Mouse (Mus musculus) adipocyte (in vitro differentiated cells): ENCODE data around the gene Plxdc1.
A peak's percentile ranks its signal among the peaks of the same experiment; 100 is the strongest.

Experiments
- DNase-seq: peaks from one replicate; pipeline ENCODE4 v3.0.0-alpha.2; 2016; ENCODE audit warnings: low spot score

The Plxdc1 gene

DNA sequence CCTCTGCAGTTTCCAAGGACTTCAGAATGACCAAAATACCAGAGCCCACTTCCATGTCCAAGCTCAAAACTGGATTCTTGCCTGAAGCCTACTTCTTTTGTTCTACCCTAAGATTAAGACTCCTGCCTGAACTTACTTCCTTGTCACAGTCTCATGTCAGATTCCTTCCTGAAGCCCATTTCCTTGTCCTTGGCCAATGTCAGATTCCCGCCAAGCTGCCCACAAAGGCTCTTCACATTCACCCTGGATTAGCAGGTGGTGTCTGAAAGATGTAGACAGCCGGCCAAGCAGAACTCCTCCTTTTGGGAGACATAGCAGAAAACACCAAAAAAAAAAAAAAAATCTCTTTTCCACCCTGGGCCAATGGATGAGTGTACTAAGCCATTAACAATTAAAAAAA lies 70.8 kb downstream of the Plxdc1 start:
- DNase-seq, result no peak

GRCm38 (mm10) chr11:97913111-97913510 lies 73.1 kb downstream of the Plxdc1 start:
- DNase-seq, result no peak

DNA sequence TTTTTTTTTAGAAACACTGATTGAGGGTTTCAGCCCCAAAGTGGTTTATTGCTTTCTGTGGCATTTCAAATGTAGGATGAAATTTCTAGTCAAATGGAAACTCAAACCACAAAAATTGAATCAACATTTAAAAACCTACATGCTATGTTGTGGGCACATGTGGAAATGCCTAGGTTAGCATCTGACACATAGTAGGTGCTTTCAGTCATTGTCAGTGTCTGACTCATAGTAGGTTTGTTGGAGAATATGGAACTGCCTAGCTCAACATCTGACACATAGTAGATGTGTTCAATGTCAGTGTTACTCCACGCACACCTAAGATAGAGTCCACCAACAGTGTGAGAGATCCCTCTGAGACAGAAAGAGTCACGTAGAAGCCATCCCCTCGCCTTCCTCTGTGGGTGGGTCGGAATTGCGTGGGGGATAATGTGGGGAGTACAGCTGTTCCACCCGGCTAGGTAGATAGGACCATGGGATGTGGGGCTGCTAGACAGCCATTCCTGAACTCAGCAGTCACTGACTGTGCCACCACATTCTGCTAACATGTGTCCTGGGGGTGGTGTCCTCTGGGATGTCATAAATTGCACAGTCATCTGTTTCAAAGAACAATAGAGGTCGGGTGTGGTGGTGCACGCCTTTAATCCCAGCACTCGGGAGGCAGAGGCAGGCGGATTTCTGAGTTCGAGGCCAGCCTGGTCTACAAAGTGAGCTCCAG lies 77.5 kb downstream of the Plxdc1 start:
- DNase-seq, result no peak

- no peak for DNase-seq
Observed at GRCm38 (mm10) chr11:97907935-97908334, 78.3 kb downstream of the Plxdc1 start.

- DNase-seq, result no peak
Observed at GRCm38 (mm10) chr11:97906905-97907304, 79.3 kb downstream of the Plxdc1 start.

GRCm38 (mm10) chr11:97905941-97906340 lies 80.3 kb downstream of the Plxdc1 start:
- no peak for DNase-seq

GRCm38 (mm10) chr11:97905540-97905939 lies 80.7 kb downstream of the Plxdc1 start:
- DNase-seq, result no peak

GRCm38 (mm10) chr11:97904801-97905200 lies 81.4 kb downstream of the Plxdc1 start:
- DNase-seq, result no peak

GRCm38 (mm10) chr11:97901806-97902205 lies 84.4 kb downstream of the Plxdc1 start:
- no peak for DNase-seq

- DNase-seq, result peak; percentile 92
Observed at GRCm38 (mm10) chr11:97899822-97900221, 86.4 kb downstream of the Plxdc1 start.

GRCm38 (mm10) chr11:97897568-97898185 lies 88.6 kb downstream of the Plxdc1 start:
- no peak for DNase-seq

- DNase-seq, result no peak
Observed at GRCm38 (mm10) chr11:97896655-97897054, 89.6 kb downstream of the Plxdc1 start.

- no peak for DNase-seq
Observed at GRCm38 (mm10) chr11:97891821-97892220, 94.4 kb downstream of the Plxdc1 start.

- no peak for DNase-seq
Observed at GRCm38 (mm10) chr11:97885296-97885915, 100.8 kb downstream of the Plxdc1 start.

- DNase-seq, result no peak
Observed at GRCm38 (mm10) chr11:97884601-97885185, 101.6 kb downstream of the Plxdc1 start.

GRCm38 (mm10) chr11:97883918-97884600 lies 102.2 kb downstream of the Plxdc1 start, which contains the start of gene Fbxo47:
Fbxo47 (minus strand) TSS chr11:97884154.
- DNase-seq, result peak; percentile 98

DNA sequence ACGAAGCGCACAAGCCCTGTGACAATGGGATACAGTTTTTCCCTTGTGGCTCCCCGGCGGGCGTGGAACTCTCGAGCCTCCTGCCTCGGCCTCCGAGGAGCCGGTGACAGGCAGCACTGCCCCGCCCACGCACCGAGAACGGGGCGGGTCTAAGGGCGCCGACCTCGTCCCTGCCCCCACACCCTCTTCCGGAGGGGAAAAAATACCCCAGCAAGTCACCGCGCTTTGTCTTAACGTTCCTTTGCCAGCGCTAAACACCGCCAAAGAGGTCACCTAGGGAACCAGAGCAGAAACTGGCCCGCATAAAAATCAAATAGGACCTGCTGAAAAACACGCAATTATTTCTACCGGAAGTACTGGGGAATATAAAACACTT lies 102.7 kb downstream of the Plxdc1 start:
- no peak for DNase-seq

DNA sequence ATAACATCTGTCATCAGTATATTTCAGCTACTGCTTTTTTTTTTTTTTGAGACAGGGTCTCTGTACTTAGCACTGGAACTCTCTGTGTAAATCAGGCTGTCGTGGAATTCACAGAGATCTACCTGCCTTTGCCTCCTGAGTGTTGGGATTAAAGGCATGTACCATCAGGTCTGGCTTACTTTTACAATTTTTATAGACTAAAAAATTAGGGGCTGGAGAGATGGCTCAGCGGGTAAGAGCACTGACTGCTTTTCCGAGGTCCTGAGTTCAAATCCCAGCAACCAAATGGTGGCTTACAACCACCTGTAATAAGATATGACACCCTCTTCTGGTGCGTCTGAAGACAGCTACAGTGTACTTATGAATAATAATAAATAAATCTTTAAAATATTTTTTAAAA lies 105.9 kb downstream of the Plxdc1 start:
- DNase-seq, result no peak

DNA sequence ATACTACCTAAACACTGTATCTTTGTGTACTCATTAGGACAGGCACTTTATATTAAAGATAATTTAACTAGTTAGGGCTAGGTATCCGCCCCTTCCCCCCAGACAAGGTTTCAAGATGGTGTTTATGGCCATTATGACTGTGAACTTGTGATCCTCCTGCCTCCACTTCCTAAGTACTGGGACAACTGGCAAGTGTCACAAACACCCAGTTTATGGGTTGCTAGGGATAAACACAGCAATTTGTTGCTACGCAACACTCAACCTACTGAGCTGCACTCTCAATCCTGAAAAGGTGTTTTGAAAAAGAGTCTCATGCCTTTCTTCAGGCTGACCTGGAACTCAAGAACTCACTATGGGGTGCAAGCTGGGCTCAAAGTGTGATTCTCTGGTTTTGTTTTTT lies 108.9 kb downstream of the Plxdc1 start:
- DNase-seq, result no peak

DNA sequence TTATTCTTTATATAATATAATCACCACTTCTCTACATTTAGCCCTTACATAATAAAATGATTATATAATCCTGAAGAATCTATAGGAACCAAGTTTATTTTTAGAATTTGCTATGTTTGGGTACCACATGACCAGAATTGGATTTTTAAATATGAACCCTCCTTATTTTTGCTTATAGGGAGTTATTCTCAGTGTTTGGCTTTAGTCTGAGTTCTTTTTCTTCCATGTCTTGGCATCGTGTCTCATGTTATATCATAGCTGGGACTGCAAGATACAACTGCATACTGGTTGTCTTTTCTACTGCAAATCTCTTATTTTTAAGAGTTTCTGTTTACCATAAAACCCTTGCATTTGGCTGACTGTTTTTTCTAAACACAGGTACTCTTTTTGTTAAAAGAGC lies 111.8 kb downstream of the Plxdc1 start:
- no peak for DNase-seq
